Mouse (Mus musculus) C2C12 (cell line): ENCODE data around the gene Gdf15.

Experiments
- CTCF ChIP-seq: IDR thresholded peaks from one replicate; pipeline ENCODE4 v1.5.1; 2011; ENCODE audit not compliant: control insufficient read depth, insufficient read depth, insufficient read length
- FOSL1 ChIP-seq: IDR thresholded peaks from one replicate; pipeline ENCODE4 v1.8.0; 2011; ENCODE audit warnings: mild to moderate bottlenecking, low read length; ENCODE audit not compliant: poor library complexity, insufficient read depth, severe bottlenecking
- MAX ChIP-seq: IDR thresholded peaks from one replicate; pipeline ENCODE4 v1.6.1; 2011; ENCODE audit warnings: mild to moderate bottlenecking, control low read depth

GRCm38 (mm10) chr8:70663691-70664090 is 31.4 kb upstream of the Gdf15 start:
- TF ChIP-seq CTCF (no peak), MAX (no peak), FOSL1 (no peak)
